Mouse (Mus musculus) CD4-positive, CD25-positive, alpha-beta regulatory T cell, adult 2 months (primary cell): ENCODE data around the gene Ube2c.

Experiments
- DNase-seq: peaks from one replicate; pipeline ENCODE4 v3.0.0-alpha.2; 2012; ENCODE audit warnings: low read depth, low spot score

The Ube2c gene

DNA sequence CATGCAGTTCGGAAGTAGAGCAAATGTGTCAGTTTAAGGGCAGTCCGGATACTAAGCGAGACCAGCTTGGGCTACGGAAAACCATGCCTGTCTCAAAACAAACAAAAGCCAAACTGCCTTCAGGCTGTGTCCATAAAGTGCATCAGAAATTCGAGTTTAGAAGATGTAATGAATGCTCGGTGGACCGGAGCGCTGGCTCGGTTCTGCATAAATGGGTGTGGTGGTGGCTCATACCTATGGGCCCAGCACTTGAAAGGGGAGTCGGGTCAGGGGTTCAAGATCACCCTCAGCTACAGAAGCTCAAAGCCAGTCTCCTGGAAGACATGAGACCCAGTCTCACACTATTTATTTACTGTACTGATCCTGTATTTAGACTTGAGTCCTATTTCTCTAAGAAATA is 18.1 kb downstream of the Ube2c start:
- DNase-seq = no peak

DNA sequence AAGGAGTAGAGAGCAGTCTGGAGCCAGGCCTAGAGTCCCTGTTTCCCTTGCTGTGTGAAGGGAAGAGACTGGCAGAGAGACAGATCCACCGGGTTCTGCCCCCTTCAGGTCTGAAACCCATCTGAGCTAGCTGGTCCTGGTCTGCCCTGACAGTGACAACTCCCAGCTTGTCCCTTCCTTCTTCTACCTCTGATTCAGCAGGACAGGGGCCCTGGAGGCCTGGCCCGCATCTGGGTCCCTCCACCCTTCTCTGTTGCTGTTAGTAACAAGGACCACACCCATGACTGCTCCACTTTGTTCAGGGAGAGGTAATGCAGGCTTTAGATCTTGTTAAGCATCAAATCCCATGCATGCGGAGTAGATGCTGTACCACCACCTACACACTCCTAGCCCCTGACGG is 18.7 kb downstream of the Ube2c start:
- no peak for DNase-seq

DNA sequence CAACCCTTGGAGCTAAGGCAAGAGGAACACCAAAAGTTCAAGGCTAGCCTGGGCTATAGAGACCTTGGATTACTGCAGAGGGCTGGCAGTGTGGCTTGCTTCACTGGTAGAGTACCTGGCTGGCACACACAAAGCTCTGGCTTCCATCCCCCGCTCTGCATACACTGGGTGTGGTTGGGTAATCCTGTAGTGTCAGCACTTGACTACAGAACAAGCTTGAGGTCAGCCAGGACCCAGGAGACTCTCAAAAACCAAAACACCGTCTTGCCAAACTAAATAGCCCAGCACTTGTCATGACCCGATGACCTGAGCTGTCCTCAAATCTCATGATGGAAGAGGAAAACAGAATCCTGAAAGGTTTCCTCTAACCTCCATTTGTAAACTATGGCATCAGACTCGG is 20.8 kb downstream of the Ube2c start:
- no peak for DNase-seq

DNA sequence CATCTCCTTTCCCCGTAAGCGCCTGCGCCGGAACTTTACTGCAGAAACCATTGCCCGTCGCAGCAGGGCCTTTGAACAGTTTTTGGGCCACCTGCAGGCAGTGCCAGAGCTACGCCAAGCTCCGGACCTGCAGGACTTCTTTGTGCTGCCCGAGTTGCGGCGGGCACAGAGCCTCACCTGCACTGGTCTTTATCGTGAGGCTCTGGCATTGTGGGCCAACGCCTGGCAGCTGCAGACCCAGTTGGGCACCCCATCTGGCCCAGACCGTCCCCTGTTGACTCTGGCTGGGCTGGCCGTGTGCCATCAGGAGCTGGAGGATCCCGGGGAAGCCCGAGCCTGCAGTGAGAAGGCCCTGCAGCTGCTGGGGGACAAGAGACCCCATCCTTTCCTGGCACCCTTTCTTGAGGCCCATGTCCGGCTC is 22.2 kb downstream of the Ube2c start:
- DNase-seq = no peak

DNA sequence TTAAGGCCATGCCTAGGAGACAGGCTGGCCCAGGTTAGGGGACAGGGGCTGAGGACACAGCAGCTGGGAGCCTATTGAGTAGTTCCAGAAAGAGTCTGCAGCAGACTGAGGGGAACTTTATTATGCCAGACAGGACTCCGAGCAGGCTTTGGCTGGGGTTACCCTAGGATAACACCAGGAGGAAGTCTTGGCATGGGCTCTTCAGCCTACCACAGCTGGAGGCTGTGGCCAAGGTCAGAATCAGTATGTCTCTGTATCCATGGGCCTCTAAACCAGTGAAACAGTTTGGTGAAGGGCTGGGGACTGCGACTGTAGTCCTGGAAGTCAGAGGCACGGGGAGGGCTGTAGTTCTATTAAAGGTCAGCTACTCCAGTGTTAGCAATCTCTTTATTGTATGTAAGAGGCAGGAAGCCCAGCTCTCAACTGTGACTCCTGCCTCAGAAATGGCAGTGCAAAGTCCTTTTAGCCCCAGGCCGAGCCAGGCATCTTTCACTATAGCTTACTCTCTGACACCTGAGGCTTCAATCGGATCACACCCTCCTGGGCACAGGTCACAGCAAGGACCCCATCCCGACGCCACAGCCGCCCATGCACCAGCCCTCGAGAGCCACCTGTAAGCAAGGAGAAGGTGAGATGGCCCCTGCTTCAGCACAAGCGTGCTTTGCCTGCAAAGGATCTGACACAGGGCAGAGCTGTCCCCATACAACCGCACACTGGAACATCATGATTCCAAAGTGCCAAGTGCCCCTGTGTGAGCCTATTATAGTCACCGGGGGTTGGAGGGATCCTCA is 22.9 kb downstream of the Ube2c start:
- DNase-seq = no peak

DNA sequence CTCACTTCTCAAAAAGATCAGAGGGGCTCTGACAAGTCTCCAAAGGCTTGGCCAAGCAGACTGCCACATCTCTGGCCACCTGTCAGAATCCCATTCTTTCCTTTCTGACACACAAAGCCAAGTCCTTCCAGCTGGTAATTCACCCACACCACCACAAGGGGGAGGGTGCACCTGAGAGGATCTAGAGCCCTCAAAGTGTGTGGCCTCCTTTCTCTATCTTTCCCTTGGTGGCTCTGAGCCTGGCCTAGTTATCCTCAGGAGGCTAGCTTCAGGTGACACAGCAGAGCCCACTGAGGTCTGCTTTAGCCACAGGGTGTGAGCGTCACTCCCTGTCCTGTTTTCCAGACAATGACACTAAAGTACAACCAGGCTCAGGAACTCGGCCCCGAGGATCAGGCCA is 23.5 kb downstream of the Ube2c start:
- peak; percentile 74 for DNase-seq

DNA sequence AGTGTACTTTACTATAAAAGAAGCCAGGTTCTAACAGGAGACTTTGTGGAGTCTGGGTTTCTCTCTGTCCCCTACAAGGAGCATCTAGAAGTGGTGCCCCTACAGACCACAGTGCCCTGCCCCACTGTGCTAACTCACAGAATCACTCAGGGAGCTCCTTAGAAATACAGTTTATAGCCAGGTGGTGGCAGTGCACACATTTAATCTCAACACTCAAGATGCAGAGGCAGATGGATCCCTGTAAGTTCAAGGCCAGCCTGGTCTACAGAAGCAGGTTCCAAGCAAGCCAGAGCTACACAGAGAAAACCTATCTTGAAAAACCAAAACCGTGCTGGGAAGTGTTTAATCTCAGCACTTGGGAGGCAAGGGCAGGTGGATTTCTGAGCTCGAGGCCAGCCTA is 24.1 kb downstream of the Ube2c start:
- DNase-seq = peak; percentile 48

DNA sequence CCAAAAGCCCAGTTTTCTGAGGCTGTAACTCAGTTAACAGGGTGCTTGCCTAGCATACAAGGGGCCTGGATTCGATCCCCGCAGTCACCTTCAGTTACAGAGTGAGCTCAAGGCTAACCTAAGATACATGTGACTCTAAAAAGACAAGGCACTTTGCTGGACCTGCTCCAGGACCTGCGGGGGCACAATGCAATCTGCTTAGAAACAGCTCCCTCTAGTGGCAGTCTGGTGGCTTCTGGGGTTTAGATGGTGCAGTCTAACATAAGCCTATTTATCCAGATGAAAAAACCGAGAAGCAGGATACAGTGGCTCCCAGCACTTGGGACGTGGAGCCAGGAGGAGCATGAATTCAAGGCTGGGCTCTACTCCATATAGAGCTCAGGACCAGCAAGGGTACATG is 24.6 kb downstream of the Ube2c start:
- DNase-seq = peak; percentile 87

DNA sequence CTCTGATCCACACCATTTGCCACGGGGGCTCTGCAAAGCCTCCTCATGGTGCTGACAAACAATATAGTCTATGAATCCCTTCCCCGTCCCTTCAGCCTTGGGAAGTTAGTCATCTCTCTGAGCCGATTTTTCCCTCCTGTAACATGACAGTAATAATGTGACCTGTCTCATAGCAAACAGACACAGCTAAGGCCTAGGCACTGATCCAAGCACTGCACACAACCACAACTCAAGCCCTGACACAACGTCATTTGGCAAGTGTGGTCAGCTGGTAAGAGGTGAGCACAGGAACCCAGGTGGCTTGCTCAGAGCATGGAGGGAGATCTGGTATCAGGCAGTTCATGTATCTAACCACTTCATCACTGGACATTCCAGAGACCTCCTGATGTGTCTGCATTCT is 26.2 kb downstream of the Ube2c start:
- DNase-seq = no peak

DNA sequence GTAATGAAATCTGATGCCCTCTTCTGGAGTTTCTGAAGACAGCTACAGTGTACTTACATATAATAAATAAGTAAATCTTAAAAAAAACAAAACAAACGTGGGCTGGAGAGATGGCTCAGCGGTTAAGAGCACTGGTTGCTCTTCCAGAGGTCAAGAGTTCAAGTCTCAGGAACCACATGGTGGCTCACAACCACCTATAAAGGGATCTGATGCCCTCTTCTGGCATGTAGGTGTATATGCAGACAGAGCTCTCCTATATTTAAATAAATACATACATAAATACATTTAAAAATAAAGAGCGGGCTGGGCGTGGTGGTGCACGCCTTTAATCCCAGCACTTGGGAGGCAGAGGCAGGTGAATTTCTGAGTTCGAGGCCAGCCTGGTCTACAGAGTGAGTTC is 28.9 kb downstream of the Ube2c start:
- peak; percentile 59 for DNase-seq

DNA sequence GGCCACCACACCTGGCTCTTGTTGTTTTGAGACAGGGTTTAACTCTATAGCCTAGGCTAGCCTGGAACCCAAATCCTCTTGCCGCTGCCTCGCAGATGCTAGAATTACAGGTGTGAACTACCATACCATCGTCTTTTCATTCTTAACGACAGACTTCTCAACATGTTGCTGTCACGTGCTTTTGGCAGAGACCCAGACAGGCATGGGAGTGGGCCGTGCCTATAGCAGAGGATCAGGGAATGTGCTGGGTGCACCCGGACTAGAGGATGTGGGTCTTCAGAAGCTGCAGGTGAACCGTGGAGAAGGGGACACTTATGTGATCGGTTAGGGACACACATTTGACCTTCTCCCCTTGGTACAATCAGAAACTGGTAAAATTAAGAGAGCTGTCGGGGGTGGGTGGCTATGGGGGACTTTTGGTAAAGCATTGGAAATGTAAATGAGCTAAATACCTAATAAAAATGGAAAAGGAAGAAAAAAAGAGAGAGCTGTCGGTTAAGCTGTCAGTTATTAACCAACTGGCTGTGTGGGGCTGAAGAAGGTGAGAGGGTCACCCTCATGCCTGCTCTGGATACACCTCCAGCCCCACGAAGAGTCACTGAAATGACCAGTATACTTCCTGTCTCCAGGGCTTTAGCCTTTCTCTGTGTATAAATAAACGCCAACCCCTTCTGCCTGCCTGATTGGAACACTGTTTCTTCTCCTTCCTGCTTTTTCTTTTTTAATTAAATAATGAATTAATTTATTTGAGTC is 30.7 kb downstream of the Ube2c start:
- DNase-seq = no peak

DNA sequence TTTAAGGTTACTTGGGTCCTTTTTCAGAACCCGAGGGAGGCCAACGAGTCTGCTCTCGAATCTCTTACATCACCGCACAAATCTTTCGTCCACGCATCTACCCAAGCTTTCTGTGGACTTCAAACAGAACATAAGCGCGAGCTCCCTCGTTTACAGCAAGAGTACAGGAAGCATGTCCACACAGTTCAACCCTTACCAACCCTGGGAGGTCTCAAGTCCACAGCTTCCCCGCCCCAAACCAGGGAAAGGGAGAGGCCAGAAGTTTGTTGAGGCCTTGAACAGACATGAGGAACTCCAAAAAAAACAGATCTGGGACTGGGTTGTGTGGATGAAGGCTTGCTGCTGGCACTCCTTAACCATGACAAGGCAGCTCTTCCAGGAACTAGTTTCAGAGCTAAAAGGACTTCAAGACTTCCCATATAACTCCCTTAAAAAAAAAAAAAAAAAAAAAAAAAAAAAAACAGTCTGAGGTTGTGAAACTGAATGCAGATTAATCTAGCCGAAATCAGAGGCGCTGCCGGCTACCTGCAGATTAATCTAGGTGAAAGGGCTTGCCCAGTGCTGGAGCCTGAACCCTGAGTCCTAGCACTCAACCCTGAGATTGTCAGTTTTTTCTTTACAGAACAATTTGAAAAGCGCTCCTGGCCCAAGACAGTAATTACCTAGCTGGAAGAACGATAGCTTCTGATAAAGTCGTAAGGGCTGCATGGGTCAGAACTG is 33.7 kb downstream of the Ube2c start:
- no peak for DNase-seq

DNA sequence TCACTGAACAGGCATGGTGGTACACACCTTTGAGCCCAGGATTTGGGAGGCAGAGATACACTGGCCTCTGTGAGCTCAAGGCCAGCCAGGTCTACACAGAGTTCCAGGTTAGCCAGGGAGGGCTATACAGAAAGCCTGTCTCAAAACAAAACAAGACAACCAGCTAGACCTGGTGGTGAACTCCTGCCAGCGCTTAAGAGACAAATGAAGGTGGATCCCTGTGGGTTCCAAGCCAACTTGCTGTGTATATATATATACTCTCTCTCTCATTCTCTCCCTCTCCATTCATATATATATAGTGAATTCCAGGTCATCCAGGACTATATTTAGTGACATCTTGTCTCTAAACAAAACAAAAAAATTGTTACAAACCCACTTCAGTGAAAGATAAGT is 34.2 kb downstream of the Ube2c start:
- no peak for DNase-seq

DNA sequence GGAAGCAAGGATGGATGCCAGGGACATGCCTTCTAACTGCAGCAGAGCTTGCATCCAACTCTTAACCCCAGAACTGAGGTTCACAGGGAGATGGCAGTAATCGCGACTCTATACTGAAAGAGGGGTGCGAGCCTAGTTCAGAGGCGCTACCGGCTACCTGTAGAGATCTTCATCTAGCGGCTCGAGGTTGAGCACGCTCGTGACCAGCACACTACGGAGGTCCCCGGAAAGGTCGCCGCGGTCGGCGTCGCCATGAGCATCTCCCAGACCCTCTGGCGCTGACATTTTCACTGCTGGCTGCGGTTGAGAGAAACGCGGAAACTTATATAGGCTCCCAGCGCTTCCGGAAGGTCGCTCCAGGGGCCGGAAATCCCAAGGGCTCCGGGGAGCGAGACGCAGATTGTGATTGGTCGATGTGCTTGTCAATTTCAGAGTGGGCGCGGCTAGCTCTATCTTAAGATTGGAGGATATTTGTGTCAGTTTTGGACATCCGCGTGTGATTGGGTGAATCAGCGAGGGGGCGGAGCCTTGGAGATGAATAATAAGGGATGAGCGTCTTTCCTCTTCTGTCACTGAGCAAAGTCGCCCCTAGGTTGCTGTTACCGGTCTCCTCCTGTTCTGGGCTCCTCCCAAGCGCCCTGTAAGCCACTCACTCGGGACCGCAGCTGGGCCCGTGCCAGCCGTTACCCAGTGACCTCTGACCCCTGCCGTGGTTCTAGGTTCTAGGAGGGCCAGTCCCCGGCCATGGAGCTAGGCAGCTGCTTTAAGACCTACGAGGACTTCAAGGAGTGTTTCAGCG is 35.0 kb downstream of the Ube2c start, which contains the start of the genes Acot8 and Zswim3:
Gene Acot8 (minus strand): TSS at position 350 of the 799 bp plus-strand sequence.
Gene Zswim3 (plus strand): TSS at position 566 of the 799 bp plus-strand sequence.
- peak; percentile 98 for DNase-seq

DNA sequence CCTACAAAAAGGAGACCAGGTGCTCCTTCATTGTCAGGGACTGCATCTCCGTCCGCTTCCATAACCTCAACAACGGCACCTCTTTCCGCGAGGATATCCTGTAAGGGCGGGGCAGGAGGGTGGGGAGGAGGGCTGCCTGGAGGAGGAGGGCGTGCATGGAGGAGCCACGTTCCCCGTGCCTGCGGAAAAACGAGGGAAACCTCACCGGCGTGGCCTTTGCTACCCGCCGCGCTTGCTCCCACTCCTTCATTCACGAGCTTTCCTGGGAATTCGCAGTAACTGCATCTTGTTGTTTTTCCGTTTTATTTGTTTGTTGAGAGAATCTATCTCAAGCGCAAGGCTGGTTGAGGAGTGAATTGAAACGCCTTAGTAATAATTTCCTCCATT is 35.6 kb downstream of the Ube2c start:
- no peak for DNase-seq

DNA sequence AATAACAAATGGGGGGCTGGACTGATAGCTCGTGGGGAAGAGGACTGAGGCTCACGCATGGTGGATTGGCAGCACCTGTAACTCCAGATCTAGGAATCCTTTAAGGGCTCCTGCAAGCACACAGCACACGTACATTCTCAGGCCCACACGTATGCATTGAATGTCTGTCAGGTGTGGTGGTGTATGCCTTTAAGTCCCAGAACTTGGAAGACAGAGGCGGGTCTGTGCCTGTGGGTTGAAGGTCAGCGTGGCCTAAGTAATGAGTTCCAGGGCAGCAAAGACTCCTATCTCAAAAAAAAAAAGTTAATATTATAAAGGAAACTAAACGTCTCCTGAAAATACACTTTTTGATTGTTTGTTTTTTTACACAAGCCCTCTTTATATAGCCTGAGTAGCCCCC is 36.9 kb downstream of the Ube2c start:
- no peak for DNase-seq

DNA sequence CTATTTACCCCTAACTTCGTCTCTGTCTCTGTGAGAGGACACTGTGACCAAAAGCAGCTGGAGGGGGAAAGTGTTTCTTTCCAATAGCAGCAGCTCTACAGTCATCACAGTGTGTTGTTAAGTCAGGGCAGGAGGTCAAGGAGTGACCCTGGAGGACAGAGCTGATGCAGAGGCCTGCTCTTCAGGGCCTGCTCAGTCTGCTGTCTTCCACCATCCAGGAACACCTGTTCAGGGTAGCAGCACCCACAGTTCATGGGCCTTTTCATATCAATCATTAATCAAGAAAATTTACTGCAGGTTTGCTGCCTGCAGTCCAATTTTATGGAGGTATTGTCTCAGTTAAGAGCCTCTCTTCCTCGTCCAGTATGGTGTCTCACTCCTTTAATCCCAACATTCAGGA is 43.9 kb downstream of the Ube2c start:
- no peak for DNase-seq

DNA sequence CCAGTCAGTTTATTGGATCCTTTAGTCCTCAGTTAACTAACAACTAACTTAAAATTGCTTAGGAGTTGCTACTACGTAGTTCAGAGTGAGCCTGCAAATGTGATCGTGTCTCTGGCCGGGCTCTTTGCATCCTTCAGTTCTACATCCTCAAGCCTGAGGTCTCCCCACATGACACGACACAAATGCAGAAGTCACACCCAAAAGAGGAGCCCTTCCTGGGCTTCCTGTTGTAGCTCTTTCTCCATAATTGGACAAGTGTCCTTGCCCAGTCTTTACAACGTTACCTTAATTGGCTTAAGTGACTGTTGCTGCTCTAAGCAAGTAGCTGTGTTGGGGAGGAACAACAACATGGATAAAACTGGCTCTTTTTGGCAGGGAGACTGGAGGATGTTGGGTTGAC is 45.6 kb downstream of the Ube2c start:
- DNase-seq = no peak

DNA sequence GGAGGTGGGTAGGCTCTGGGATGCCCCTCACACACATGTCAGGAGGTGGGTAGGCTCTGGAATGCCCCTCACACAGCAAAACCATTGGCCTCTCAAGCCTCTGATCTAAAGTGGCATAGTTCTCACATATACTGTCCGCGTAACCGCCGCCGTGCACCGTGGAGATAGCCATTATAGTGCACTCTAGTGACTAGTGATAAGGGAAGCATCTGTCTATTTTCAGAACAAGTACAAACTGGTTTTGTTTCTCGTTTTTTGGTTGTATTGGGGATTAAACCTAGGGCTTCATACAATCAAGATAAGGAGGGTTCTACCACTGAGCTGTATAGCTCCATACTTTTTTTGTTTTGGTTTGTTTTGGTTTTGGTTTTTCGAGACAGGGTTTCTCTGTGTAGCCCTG is 46.1 kb downstream of the Ube2c start:
- DNase-seq = no peak

DNA sequence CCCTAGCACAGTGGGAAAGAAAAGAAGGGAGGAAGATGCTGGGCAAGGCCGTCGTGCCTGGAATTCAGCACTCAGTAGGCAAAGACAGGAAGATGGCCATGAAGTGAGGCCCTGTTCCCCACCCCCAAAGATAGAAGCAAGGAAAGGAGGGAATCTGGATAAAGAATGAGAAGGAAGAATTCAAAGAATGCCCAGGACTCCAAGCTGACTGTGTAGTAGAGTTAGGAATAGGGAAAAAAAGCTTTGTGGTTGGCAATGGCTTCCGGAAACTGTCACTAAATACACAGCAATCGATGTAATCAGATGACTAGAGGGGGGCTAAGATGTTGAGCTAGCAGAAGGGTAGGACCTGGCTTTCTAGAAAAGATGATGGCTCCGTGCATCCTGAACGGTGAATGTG is 47.5 kb downstream of the Ube2c start:
- DNase-seq = no peak

DNA sequence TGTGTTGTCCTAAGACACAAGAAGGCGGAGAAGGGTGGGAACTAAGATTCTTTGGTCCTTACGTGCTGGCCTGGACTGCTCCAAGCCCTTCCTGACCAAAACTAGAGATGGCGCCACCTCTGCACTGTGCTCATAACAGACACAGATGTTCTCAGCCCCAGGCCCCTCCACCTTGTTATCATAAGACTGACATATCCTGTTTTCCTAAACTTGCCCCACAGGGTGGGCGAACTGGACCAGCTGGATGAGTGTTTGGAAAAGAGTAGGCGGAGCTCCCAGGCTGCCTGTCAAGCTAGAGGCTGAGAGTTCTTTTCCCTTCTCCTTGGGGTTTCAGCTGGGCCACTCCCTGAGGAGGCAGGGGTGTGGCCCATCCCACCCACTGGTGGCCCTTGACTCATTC is 48.0 kb downstream of the Ube2c start:
- no peak for DNase-seq

DNA sequence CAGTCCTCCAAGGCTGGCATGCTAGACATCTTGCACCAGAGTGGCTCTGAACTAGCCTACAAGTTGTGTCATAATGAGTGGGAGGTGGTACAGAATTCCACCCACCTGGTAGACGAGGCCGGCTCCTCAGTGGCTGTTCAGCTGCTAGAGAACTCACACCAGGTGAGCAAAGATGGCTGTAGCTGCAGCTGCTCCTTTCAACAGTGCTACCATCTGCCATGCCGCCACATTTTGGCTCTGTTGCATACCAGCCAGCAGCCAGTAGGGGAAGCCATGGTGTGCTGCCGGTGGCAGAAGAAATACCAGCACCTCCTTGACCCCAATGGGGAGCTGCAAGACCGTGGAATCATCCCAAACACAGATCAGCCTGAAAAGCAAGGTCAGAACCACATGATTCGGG is 51.4 kb downstream of the Ube2c start:
- no peak for DNase-seq
